Mouse (Mus musculus): ENCODE results near the gene Kdf1. TPM values are rescaled to one million over a fixed set of nuclear protein-coding genes. Genes with fewer than 3 reads are reported as not detected.
A peak's percentile ranks its signal among the peaks of the same experiment; 100 is the strongest.

Gene Kdf1
- polyA plus RNA-seq, 1 experiment from 2014 or later = 3.1 TPM

- Histone ChIP-seq H3K4me3 (ENCODE audit: low read length) (no peak overlapping the region), H3K4me1 (ENCODE audit: control insufficient read depth, insufficient read depth, low read length) (peaks cover 19% of the 10 kb centered on the region), H3K36me3 (ENCODE audit: control insufficient read depth, insufficient read depth) (no peaks in the 10 kb centered on the region), H3K27me3 (ENCODE audit: control insufficient read depth, insufficient read depth, low read length) (peaks cover 24% of the 10 kb centered on the region), H3K9me3 (replicated peaks; ENCODE audit: control insufficient read depth, low read length) (no peaks in the 10 kb centered on the region), H3K4me2 (ENCODE audit: low read depth, low read length) (no peak overlapping the region), H3K9ac (ENCODE audit: low read length) (no peak overlapping the region), H3K27ac (ENCODE audit: low read length) (no peak overlapping the region)
- WGBS = 72% methylated on average over 3 of the region's 3 CpGs
- ATAC-seq (replicated peaks; ENCODE audit: extremely low read depth, insufficient read depth, low FRiP score) = no peak
Measured at GRCm38 (mm10) chr4:133482479-133482878, 36.3 kb upstream of the Kdf1 start.

GRCm38 (mm10) chr4:133484266-133485025 lies 34.3 kb upstream of the Kdf1 start:
- Histone ChIP-seq H3K4me2 (ENCODE audit: low read depth, low read length) (peak overlapping the region; percentile 45), H3K4me3 (ENCODE audit: low read length) (peak overlapping the region; percentile 26; the same call in 1 of the 2 replicates), H3K27me3 (ENCODE audit: control insufficient read depth, insufficient read depth, low read length) (peaks cover 22% of the 10 kb centered on the region), H3K4me1 (ENCODE audit: control insufficient read depth, insufficient read depth, low read length) (peaks cover 23% of the 10 kb centered on the region), H3K36me3 (ENCODE audit: control insufficient read depth, insufficient read depth) (no peaks in the 10 kb centered on the region), H3K27ac (ENCODE audit: low read length) (no peak overlapping the region), H3K9me3 (replicated peaks; ENCODE audit: control insufficient read depth, low read length) (no peaks in the 10 kb centered on the region), H3K9ac (ENCODE audit: low read length) (peak overlapping the region; percentile 39; the same call in 1 of the 2 replicates)
- 11% methylated on average over 22 of the region's 22 CpGs for WGBS
- no peak for ATAC-seq (replicated peaks; ENCODE audit: extremely low read depth, insufficient read depth, low FRiP score)

GRCm38 (mm10) chr4:133485691-133486425 lies 32.9 kb upstream of the Kdf1 start:
- Histone ChIP-seq H3K4me1 (ENCODE audit: control insufficient read depth, insufficient read depth, low read length) (peaks cover 24% of the 10 kb centered on the region), H3K4me2 (ENCODE audit: low read depth, low read length) (no peak overlapping the region), H3K27ac (ENCODE audit: low read length) (no peak overlapping the region), H3K36me3 (ENCODE audit: control insufficient read depth, insufficient read depth) (no peaks in the 10 kb centered on the region), H3K9ac (ENCODE audit: low read length) (no peak overlapping the region), H3K27me3 (ENCODE audit: control insufficient read depth, insufficient read depth, low read length) (peaks cover 14% of the 10 kb centered on the region), H3K4me3 (ENCODE audit: low read length) (no peak overlapping the region), H3K9me3 (replicated peaks; ENCODE audit: control insufficient read depth, low read length) (no peaks in the 10 kb centered on the region)
- 82% methylated on average over 28 of the region's 28 CpGs for WGBS
- no peak for ATAC-seq (replicated peaks; ENCODE audit: extremely low read depth, insufficient read depth, low FRiP score)

- WGBS = 91% methylated on average over 26 of the region's 26 CpGs
Measured at GRCm38 (mm10) chr4:133486673-133487357, 31.9 kb upstream of the Kdf1 start.

GRCm38 (mm10) chr4:133488619-133489392 lies 30.0 kb upstream of the Kdf1 start:
- Histone ChIP-seq H3K27me3 (ENCODE audit: control insufficient read depth, insufficient read depth, low read length) (peaks cover 1% of the 10 kb centered on the region; the same call in 1 of the 2 replicates), H3K4me3 (ENCODE audit: low read length) (no peak overlapping the region), H3K4me2 (ENCODE audit: low read depth, low read length) (no peak overlapping the region), H3K9me3 (replicated peaks; ENCODE audit: control insufficient read depth, low read length) (no peaks in the 10 kb centered on the region), H3K36me3 (ENCODE audit: control insufficient read depth, insufficient read depth) (no peaks in the 10 kb centered on the region), H3K4me1 (ENCODE audit: control insufficient read depth, insufficient read depth, low read length) (peaks cover 39% of the 10 kb centered on the region), H3K27ac (ENCODE audit: low read length) (no peak overlapping the region), H3K9ac (ENCODE audit: low read length) (no peak overlapping the region)
- 84% methylated on average over 20 of the region's 20 CpGs for WGBS
- no peak for ATAC-seq (replicated peaks; ENCODE audit: extremely low read depth, insufficient read depth, low FRiP score)

More at GRCm38 (mm10) chr4:133486673-133487357, 31.9 kb upstream of the Kdf1 start:
- Histone ChIP-seq H3K4me2 (ENCODE audit: low read depth, low read length) (no peak overlapping the region), H3K4me1 (ENCODE audit: control insufficient read depth, insufficient read depth, low read length) (peaks cover 32% of the 10 kb centered on the region), H3K36me3 (ENCODE audit: control insufficient read depth, insufficient read depth) (no peaks in the 10 kb centered on the region), H3K27ac (ENCODE audit: low read length) (no peak overlapping the region), H3K9ac (ENCODE audit: low read length) (no peak overlapping the region), H3K9me3 (replicated peaks; ENCODE audit: control insufficient read depth, low read length) (no peaks in the 10 kb centered on the region), H3K27me3 (ENCODE audit: control insufficient read depth, insufficient read depth, low read length) (peaks cover 10% of the 10 kb centered on the region; the same call in 1 of the 2 replicates), H3K4me3 (ENCODE audit: low read length) (no peak overlapping the region)
- ATAC-seq (replicated peaks; ENCODE audit: extremely low read depth, insufficient read depth, low FRiP score) = no peak

GRCm38 (mm10) chr4:133489489-133490245 lies 29.1 kb upstream of the Kdf1 start:
- Histone ChIP-seq H3K27me3 (ENCODE audit: control insufficient read depth, insufficient read depth, low read length) (peaks cover 1% of the 10 kb centered on the region; the same call in 1 of the 2 replicates), H3K27ac (ENCODE audit: low read length) (peak overlapping the region; percentile 45), H3K4me2 (ENCODE audit: low read depth, low read length) (no peak overlapping the region), H3K4me3 (ENCODE audit: low read length) (no peak overlapping the region), H3K9ac (ENCODE audit: low read length) (no peak overlapping the region), H3K36me3 (ENCODE audit: control insufficient read depth, insufficient read depth) (no peaks in the 10 kb centered on the region), H3K9me3 (replicated peaks; ENCODE audit: control insufficient read depth, low read length) (no peaks in the 10 kb centered on the region), H3K4me1 (ENCODE audit: control insufficient read depth, insufficient read depth, low read length) (peaks cover 37% of the 10 kb centered on the region)
- ATAC-seq (replicated peaks; ENCODE audit: extremely low read depth, insufficient read depth, low FRiP score) = no peak
- 39% methylated on average over 4 of the region's 4 CpGs for WGBS

- ATAC-seq (replicated peaks; ENCODE audit: extremely low read depth, insufficient read depth, low FRiP score) = no peak; the same call in 1 of the 2 replicates
- Histone ChIP-seq H3K9me3 (replicated peaks; ENCODE audit: control insufficient read depth, low read length) (no peaks in the 10 kb centered on the region), H3K9ac (ENCODE audit: low read length) (peak overlapping the region; percentile 51), H3K4me3 (ENCODE audit: low read length) (0 out of 2 replicates have a peak overlapping the region, but pooled peaks have one; percentile 6), H3K36me3 (ENCODE audit: control insufficient read depth, insufficient read depth) (no peaks in the 10 kb centered on the region), H3K27ac (ENCODE audit: low read length) (peak overlapping the region; percentile 66), H3K4me1 (ENCODE audit: control insufficient read depth, insufficient read depth, low read length) (peaks cover 38% of the 10 kb centered on the region), H3K27me3 (ENCODE audit: control insufficient read depth, insufficient read depth, low read length) (peaks cover 21% of the 10 kb centered on the region), H3K4me2 (ENCODE audit: low read depth, low read length) (peak overlapping the region; percentile 48)
- WGBS = 18% methylated on average over 10 of the region's 10 CpGs
Measured at GRCm38 (mm10) chr4:133491800-133492199, 27.0 kb upstream of the Kdf1 start.

GRCm38 (mm10) chr4:133493895-133494294 lies 24.9 kb upstream of the Kdf1 start:
- H3K27me3 ChIP-seq (ENCODE audit: control insufficient read depth, insufficient read depth, low read length) = peaks cover 42% of the 10 kb centered on the region
- H3K4me1 ChIP-seq (ENCODE audit: control insufficient read depth, insufficient read depth, low read length) = peaks cover 51% of the 10 kb centered on the region
- peak overlapping the region; percentile 49; the same call in 1 of the 2 replicates for H3K9ac ChIP-seq (ENCODE audit: low read length)
- peak overlapping the region; percentile 49 for H3K4me3 ChIP-seq (ENCODE audit: low read length)
- no peaks in the 10 kb centered on the region for H3K9me3 ChIP-seq (replicated peaks; ENCODE audit: control insufficient read depth, low read length)
- 13% methylated on average over 10 of the region's 12 CpGs for WGBS
- H3K27ac ChIP-seq (ENCODE audit: low read length) = no peak overlapping the region
- H3K36me3 ChIP-seq (ENCODE audit: control insufficient read depth, insufficient read depth) = no peaks in the 10 kb centered on the region
- no peak for ATAC-seq (replicated peaks; ENCODE audit: extremely low read depth, insufficient read depth, low FRiP score)
- peak overlapping the region; percentile 83 for H3K4me2 ChIP-seq (ENCODE audit: low read depth, low read length)
